Mouse (Mus musculus) thymus, postnatal 36 days (tissue): Measurements from ENCODE around the gene Gm3854.
A peak's percentile ranks its signal among the peaks of the same experiment; 100 is the strongest.
"Not testable (repeated sequence)": the region's sequence is repeated elsewhere in the genome, so short reads cannot be mapped to it uniquely, and the experiment has no call there.

Experiments used
- DNase-seq, 2 experiments: peaks; one replicate each; pipeline ENCODE4 v3.0.0; 2022; ENCODE audit warnings: mixed read lengths in 2 of 2

The Gm3854 gene

DNA sequence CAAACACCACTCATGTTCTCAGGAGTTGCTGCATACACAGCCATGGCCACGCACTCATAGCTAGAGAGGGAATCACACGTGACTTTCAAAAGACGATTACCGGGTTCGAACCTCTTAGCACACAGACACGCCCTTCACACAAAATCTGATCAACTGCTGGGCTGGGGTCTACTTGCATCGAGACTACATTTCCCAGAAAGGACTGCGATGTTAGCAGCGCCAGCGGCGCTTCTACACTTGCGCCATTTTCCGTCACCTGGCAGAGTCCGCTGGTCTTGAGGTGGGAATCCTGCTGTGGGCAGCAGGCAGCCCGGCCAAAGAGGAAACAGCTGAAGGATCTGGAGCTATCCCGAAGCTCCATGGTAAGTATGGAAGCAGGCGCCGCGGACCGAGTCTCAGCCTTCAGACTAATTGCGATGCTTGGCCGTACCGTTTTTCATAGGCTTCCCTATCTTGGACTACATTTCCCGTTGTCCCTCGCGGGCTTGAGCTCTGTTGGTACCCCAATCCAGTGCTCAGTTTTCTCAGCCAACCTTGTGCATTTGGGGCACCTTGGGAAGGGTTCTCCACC is at the start of gene Gm3854:
TSS of gene Gm3854 (plus strand) at position 259 of the 571 bp plus-strand sequence.
- peak; percentile 25 to 36 for DNase-seq

DNA sequence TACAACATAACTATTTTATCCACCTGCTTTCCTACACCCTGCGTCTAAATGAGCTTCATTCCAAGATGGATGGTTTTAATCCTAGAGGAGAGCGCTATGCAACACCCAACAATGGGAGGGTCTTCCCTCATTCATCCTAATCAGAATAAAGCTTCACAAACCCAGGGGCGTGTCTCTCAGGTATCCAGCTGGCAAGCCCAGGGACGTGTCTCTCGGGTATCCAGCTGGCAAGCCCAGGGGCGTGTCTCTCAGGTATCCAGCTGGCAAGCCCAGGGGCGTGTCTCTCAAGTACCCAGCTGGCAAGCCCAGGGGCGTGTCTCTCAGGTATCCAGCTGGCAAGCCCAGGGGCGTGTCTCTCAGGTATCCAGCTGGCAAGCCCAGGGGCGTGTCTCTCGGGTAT is 42.8 kb upstream of the Gm3854 start:
- DNase-seq = not testable (repeated sequence)

DNA sequence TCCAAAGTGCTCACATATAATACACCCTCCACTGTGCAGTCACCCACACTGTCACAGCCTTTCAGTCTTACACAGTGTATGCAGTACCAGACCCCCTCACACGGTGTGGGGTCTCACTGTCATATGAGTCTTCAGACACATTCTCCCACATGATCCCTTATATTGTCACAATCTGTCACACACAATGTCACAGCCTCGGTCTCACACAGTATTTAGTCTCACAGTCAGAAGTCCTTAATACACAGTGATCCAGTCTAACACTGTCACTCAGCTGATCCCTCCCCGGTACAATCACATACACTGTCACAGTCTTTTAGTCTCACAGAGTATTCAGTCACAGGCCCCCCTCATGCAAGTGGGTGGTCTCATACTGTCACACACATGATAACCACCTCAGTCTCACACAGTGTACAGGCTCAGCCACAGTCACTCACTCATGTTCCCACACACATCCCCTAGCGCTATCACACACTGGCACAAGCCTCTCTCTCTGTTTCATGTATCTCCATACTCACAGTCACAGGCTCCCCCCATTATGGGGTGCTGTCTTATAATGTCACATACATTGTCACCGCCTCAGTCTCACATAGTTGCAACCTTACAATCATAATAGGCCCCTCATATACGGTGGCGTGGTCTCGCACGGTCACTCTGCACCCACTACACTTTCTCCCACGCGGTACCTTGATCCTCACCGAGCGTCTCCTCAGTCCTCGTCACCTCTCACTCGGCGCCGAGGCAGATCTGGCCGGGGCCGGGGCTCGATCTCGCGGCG is 12.9 kb upstream of the Gm3854 start:
- no peak for DNase-seq

DNA sequence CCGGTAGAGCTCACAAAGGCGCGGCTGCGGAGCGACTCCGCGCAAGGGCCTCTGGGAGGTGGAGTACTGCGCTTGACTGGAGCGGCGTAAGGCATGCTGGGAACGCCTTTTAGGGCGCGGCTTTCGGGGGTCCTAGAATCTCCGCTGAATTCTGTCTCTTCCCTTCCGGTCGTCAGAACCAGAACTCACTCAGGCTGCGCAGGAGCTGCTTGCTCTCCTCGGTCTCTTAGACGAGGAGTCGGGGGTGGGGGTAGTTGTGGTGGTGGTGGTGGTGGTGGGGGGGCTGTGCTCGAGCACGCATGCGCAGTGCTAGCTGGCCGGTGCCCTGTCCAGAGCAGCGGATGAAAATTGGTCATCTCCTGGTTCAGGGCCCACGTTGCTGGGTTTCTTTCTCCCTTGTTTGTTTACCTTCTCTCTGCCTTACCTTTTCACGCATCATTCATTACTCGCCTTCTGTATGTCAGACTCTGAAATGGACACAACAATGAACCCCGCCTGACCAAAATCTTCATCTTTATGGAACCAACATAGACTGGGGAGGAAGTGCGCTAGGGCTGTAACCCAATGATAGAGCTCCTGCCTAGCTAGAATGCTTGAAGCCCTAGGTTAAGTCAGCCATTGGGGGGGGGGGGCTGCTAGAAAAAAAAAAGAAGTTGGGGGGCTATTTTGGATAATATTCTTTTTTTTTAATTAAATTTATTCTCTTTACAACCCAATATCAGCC is 12.2 kb upstream of the Gm3854 start, which contains the start of gene Zfp583:
TSS of gene Zfp583 (minus strand) at position 53 of the 724 bp plus-strand sequence.
- peak; percentile 82 to 87 for DNase-seq

DNA sequence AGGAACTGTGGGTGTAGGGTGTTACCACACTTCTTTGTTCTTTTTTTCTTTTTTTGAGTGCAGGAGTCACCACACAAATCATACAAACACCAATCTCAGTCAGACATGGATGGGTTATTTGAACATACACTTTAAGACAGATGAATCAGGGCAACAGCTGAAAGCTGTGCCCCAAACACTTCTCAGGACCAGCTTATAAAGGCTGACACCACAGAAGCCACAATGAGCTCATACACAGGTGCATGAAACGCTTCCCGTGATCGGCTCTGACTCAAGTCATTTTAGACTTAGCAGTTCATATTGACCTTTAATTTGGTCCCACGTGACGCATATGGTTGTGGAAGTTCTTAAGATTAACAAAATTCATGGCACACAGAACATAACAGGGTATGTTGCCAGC is 3.7 kb upstream of the Gm3854 start:
- no peak for DNase-seq

DNA sequence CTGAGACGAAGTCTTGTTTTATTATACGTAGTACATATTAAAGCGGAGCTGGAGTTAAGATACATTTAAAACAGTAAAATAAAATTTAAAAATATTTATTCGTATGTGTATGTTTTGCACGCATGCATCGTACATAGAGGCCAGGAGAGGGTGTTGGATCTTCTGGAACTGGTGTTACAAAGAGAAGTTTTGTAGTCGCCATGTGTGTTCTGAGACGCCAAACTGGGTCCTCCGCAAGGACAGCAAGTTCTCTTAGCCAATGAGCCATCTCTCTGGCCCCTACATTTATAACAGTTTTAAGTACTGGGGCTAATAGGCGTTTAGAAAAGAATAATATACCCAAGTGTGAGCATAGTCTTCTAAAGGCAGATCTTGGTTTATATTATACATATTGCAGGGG is 565 bp downstream of the Gm3854 start:
- no peak for DNase-seq

DNA sequence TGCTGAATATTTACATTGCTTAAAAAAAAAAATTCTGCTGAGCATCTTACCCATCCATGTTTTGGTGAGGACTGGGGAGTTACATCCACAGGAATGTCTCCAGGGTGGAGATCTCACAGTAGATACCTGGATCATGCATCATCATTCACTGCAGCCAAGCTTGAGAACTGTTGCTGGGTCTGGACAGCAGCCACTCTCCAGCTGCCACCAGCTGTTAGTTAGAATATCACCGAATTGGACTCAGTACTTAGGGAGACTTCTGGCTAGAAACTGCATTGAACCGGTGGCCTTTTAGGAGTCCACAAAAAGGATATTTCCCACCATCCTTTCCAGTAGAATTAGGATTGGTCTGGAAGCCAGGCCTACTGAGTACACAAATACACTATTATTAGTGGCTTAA is 14.6 kb downstream of the Gm3854 start:
- DNase-seq = no peak

DNA sequence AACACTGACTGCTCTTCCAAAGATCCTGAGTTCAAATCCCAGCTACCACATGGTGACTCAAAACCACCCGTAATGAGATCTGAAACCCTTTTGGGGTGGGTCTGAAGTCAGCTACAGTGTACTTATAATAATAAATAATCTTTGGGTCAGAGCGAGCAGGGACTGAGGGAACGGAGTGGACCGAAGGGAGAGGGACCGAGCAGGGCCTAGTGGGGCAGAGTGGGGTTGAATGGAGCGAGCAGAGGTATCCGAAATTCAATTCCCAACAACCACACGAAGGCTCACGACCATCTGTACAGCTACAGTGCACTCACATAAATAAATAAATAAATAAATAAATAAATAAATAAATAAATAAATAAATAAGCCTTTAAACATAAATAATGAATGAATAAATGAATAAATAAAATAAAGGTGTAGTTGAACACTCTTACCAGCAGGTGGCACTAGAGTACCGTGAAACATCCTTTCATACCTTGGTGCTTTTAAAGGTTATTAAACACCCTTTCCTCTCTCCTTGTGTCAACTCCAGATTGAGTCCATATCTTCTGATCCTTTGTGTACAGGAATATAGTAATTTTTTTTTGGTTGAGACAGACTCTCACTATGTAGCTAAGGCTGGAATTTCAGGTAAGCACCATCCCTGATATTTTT is 15.5 kb downstream of the Gm3854 start:
- no peak for DNase-seq

DNA sequence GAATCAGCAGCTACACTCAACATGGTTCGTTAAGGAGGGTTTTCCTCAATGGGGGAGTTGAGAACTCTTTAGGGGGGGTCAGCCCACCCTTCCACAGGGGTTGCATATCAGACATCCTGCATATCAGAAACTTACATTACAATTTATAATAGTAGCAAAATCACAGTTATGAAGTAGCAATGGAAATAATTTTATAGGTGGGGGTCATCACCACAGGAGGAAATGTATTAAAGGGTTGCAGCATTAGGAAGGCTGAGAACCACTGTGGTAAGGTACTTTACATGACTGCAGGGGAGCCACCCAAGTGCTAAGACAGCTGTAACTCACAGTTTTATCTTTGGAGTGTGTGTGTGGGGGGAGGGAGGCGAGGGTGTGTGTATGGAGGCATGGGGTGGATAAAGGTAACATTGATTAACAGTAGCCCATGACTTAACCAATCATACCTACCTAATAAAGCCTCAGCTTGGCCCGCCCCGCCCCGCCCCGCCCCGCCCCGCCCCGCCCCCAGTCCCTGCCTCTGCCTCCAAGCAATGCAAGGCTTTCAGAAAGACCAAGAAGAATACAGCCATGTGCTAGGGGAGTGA is 17.0 kb downstream of the Gm3854 start:
- no peak for DNase-seq

DNA sequence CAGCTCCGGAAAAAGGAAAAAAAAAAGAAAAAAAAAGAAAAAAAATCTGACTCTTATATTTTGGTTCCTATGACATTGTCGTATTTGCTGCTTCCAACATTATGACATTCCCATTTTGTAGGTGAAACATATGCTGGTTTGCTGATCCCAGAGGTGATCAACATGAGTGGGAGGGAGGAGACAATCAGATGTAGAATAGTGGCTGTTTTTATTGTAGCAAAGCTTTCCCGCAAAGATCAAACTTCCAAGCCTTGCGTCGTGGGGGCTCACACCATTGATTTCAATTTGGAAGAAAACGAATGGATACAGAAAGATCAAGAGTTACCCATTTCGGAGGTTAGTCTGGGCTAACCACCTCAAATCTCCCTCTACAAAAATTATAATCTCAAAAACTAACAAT is 18.2 kb downstream of the Gm3854 start:
- no peak for DNase-seq

DNA sequence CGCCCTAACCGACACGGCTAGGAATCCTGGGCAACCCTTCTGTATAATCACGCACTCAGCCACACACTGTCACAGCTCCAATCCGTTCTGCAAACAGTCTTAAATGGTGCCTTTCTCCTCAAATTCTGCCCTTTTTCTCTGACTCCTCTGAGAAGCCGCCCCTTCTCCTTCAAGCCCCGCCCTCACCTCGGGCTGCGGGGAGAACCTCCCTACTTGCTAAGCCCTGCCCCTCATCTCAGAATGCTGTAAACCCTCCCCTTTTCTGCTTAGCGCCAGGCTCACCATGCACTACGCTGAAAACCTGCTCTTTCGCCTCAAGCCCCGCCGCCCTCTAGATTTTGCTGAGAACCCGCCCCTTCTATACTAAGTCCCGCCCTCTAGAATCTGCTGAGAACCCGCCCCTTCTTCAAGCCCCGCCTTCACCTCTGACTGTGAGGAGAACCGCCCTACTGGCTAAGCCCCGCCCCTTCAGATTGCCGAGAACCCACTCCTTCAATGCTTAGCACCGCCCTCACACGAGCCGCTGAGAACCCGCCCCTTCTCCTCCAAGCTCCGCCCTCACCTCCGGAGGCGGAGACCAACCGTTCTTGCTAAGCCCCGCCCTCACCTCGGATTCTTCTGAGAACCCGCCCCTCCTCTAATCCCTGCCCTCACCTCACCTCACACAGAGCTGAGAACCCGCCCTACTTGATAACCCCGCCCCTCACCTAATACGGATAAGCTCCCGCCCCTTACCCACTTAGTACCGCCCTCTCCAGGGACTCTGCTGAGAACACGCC is 18.9 kb downstream of the Gm3854 start:
- peak; percentile 91 for DNase-seq

DNA sequence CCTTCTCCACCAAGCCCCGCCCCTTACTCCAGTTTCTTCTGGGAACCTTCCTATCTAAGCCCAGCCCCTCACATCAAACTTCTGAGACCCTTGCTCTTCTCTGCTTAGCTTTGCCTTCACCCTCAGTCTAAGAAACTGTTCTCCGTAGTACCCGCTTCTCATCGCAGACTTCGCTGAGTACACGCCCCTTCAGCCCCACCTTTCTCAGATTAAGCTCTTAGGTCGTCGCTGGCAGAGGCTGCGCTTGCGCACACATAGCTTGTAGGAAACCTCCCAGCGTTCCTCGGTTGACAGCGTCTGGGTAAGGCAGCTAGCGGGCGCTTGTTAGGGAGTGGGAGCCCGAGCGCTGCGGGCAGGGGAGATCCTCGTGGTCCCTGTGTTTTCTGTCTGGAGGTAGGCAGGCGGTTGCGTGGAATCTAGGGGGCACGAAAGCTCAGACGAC is 19.5 kb downstream of the Gm3854 start, which contains the start of gene Zfp78:
TSS of gene Zfp78 (plus strand) at position 234 of the 442 bp plus-strand sequence.
- DNase-seq = peak; percentile 78 to 85

DNA sequence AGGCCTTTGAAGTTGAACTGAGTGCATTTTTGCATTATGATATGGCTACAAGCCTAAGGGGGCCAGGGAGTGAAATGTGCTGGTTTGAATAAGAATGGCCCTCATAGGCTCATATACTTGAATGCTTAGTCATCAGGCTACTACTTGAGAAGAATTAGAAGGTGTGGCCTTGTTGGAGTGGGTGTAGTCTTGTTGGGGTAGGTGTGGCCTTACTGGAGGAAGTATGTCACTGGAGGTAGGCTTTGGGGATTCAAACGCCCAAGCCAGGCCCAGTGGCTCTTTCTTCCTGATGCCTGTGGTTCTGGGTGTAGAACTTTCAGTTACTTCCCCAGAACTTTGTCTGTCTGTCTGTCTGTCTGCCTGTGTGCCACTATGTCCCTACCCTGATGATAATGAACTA is 21.2 kb downstream of the Gm3854 start:
- DNase-seq = no peak

DNA sequence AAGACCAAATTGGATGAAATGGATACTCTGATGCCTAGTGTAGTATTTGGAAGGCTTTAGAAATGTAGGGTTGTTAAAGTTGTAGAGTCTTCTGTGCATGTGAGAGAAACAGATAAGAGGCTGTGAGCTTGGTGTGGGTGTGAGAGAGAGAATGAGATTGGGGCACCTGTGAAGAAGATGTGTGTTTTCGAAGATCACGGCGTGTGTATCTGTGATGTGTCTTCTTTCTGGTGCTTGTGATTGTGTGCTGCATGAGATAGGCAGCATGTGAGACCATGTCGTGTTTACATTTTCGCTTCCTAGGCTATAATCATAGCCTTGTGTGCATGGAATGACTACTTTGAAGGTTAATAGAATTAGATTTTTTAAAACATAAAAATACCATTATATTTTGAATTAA is 23.6 kb downstream of the Gm3854 start:
- DNase-seq = no peak

DNA sequence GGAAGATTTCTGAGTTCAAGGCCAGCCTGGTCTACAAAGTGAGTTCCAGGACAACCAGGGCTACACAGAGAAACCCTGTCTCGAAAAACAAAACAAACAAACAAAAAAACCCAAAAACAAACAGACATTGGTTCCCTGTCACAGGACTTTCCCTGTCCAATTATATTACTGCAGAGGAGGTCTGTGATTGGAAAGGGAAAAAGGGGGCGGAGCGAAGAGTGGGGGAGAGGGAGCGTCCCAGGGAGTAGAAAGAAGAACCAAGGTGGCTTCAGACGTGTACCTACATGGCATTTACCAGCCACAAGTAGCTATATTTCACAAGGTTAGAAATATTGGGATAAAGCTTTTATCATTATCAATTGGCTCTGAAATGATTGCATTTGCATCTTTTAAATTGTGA is 24.6 kb downstream of the Gm3854 start:
- not testable (repeated sequence) for DNase-seq

DNA sequence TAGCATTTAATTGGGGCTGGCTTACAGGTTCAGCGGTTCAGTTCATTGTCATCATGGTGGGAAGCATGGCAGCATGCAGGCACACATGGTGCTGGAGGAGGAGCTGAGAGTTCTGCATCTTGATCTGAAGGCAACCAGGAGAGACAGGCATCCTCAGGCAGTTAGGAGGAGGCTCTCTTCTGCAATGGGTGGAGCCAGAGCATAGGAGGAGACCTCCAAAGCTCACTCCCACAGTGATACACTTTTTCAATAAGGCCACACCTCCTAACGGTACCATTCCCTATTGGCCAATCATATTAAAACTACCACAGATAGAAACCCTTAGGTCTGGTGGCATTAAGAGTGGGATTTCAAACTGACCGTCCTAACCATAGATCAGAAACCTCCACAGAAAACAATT is 25.9 kb downstream of the Gm3854 start:
- DNase-seq = no peak

DNA sequence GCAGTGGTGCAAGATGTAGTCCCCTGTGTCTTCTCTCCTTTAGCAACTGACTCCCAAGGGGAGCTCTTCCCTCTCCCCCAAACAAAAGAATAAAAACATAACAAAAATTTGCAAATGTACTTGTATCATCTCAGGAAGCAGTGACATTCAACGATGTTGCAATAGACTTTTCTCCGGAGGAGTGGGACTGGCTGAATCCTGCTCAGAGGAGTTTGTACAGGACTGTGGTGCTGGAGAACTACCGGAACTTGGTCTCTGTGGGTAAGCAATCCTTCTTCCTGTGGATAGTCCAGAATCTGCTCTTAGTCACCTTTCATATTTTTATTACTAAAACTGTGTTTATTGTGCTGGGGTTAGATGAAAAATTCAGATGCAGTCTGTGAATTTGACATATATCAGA is 29.4 kb downstream of the Gm3854 start:
- DNase-seq = no peak

DNA sequence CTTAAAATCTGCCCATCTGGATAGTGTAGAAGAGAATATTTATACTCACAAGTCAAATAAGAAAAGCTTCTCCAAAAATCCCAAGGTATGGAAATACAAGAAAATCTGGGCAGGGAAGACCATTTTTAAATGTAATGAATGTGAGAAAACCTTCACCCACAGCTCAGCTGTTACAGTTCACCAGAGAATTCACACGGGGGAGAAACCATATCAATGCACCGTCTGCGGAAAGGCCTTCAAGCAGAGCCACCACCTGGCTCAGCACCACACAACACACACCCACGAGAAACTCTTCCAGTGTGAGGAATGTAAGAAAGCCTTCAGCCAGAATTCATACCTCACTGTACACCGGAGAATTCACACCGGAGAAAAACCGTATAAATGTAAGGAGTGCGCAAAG is 34.9 kb downstream of the Gm3854 start:
- no peak for DNase-seq

DNA sequence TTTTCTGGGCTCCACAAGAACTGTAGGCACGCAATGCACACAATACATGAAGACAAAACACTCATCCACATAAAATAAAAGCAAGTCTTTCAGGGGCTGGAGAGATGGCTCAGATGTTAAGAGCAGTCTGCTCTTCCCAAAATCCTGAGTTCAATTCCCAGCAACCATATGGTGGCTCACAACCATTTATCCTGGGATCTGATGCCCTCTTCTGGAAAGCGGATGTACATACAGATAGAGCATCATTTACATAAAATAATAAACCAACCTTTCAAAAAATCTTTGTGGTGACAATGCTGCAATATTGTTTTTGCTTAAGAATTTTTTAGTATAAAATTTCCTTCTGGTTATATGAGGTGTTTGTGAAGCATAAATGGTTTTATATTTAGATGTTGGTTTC is 37.9 kb downstream of the Gm3854 start:
- DNase-seq = no peak

DNA sequence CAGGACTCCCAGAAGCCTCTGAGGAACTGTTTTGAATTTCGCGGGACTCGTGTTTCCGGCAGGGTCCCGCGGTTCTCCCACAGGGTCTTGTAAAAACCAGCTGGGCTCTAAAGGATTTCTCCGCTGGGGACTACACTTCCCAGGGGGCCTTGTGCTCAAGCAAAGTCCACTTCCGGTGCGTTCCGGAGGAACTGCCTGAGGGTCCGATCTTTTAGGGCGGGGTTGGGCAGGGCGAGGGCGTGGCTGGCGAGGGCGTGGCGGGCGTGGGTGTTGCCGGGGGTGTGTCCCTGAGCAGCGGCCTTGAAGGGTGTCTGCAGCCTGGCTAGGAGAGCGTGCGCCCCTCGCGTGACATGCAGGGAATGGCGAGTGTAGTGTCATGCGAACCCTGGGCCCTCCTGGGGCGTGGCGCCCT is 39.5 kb downstream of the Gm3854 start, which contains the start of gene Zfp28:
TSS of gene Zfp28 (plus strand) at position 252 of the 412 bp plus-strand sequence.
- DNase-seq = peak; percentile 94

DNA sequence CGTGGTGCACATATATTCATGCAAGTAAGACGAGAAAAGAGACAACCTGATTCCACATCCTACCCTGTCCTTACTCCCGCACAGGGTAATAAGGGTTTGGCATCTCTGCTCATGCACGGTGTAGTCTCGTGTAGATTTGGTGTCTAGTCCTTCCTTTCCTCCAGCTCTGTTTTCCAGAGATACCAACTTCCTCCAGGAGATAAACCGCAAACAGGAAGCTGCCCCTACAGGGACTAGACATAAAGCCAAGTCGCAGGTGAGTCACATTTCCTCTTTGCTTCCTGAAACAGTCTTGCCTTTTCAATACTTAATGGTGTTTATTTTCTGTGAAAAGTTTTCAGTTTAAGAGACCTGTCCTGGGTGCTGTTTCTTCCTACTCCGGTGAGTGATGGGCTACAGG is 40.5 kb downstream of the Gm3854 start:
- no peak for DNase-seq

DNA sequence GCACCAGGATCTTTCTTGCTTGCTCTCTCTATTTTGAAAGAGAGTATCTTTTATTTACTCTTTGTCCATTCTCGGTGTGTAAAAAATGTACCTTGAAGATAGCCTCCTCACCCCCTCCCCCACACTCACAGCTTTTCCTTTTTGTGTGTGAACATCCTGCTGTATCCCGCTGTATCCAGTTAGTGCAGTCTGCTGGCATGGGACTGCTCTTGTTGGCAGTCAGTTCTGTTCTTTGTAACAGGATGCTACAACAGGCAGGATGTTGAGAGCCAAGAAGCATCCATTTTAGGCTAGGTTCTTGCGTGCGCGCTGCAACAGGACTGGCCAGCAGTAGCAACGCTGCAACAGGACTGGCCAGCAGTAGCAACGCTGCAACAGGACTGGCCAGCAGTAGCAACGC is 43.4 kb downstream of the Gm3854 start:
- DNase-seq = no peak
